Mouse (Mus musculus): ENCODE data around the gene Bcan. TPM values are rescaled to one million over a fixed set of nuclear protein-coding genes. Genes with fewer than 3 reads are reported as not detected.
A peak's percentile ranks its signal among the peaks of the same experiment; 100 is the strongest.

Gene Bcan
- total RNA-seq, 1 experiment, result 1.4 TPM

DNA sequence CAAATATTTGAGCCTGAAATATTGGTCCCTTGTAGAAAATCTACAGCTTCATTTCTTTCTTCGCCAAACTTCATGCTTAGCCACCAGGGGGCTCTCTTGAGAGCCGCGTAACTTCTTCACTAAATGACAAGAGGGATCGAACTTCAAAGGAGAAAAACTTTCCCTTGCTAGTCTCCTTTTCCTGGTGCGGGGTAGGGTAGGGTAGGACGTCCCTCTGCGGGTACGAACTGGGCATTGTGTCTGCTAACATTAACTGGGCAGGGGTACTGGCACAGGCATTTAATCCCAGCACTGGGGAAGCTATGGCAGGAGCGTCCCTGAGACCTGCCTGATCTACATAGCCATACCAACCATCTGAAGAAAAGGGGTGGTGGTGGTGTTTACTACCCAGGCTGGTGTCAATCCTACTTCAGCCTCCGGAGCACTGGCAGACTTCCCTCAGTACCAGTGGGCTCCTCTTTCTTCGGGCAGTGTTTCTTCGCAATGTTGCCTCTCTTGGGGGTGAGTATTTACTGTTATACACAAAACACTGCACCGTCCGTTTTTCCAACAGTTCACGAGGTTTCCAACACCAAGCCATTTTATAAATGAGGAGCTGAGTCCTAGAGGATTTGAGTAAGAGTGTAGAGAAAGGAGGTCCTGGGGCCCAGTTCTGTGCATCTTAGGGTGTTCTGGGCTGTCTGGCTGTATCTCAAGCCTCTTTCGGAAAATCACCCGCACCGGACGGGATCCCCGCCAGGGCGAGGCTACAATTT is 29.7 kb downstream of the Bcan start:
- Histone ChIP-seq H3K36me3 (ENCODE audit: control insufficient read depth, insufficient read depth, low read length, poor library complexity, severe bottlenecking) (no peaks in the 10 kb centered on the region), H3K4me1 (ENCODE audit: control insufficient read depth in 2 of 2, insufficient read depth in 2 of 2, low read length in 2 of 2, poor library complexity in 1 of 2) (peaks cover 7 to 18% of the 10 kb centered on the region in 2 experiments; a peak in 3 of 4 replicates), H3K9ac (ENCODE audit: insufficient read depth, low read depth, low read length, poor library complexity, severe bottlenecking) (peak overlapping the region; percentile 68), H3K4me3 (ENCODE audit: insufficient read depth in 1 of 2, low read depth in 1 of 2, low read length in 2 of 2, poor library complexity in 1 of 2, severe bottlenecking in 1 of 2) (peak overlapping the region; percentile 60 to 68), H3K27ac (ENCODE audit: insufficient read depth, low read depth, low read length, poor library complexity, severe bottlenecking) (no peak overlapping the region), H3K9me3 (ENCODE audit: control insufficient read depth, insufficient read depth, low read depth, low read length) (no peaks in the 10 kb centered on the region)
- in situ Hi-C loops (cut with MboI; ENCODE audit: low sequenced_read_pairs in 2 of 2, unreplicated experiment in 2 of 2), result no loop called here
- no peak for DNase-seq (ENCODE audit: low read depth, low spot score)
- peak; percentile 43; the same call in 1 of the 2 replicates for TF ChIP-seq ZC3H11A (IDR thresholded peaks at IDR 0.05; ENCODE audit: borderline replicate concordance, low read depth, low read length)
- no peak for TF ChIP-seq MAFK (IDR thresholded peaks at IDR 0.05; ENCODE audit: insufficient read depth, low read depth, low read length)

DNA sequence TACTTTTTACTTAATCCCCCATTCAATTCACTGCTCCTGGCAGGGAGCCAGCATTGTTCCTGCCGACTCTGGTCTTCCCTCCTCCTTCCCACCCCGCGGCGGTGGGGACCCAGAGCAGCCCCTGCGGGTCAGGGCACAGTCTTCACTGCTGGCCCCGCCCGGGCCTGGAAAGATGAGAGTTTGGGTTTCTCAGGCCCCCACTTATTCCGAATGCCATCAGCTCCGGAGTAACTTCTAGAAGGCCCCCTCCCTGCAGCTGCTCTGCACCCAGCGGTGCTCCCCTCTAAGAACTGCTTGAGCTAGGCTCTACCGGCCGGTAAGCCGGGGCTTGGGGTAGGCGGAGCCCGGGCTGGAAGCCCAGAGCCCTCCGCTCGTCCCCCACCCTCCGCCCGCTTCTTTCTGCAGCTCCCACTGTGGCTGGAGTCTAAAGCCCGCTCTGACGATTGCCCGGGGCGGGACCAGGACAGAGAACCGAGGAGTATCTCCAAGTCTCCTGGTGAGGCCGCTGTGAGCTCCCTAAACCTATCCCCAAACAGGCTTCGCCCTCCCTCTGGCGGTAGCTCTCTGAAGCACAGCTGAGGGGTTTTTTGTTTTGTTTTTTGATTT is 39.3 kb downstream of the Bcan start:
- Histone ChIP-seq H3K4me1 (ENCODE audit: control insufficient read depth in 2 of 2, insufficient read depth in 2 of 2, low read length in 2 of 2, poor library complexity in 1 of 2) (peaks cover 4 to 6% of the 10 kb centered on the region in 2 experiments; a peak in 2 of 4 replicates), H3K9me3 (ENCODE audit: control insufficient read depth, insufficient read depth, low read depth, low read length) (no peaks in the 10 kb centered on the region), H3K9ac (ENCODE audit: insufficient read depth, low read depth, low read length, poor library complexity, severe bottlenecking) (peak overlapping the region; percentile 55; the same call in 1 of the 2 replicates), H3K4me3 (ENCODE audit: insufficient read depth in 1 of 2, low read depth in 1 of 2, low read length in 2 of 2, poor library complexity in 1 of 2, severe bottlenecking in 1 of 2) (peak overlapping the region; percentile 58 to 62), H3K36me3 (ENCODE audit: control insufficient read depth, insufficient read depth, low read length, poor library complexity, severe bottlenecking) (no peaks in the 10 kb centered on the region), H3K27ac (ENCODE audit: insufficient read depth, low read depth, low read length, poor library complexity, severe bottlenecking) (no peak overlapping the region)
- in situ Hi-C loops (cut with MboI; ENCODE audit: low sequenced_read_pairs in 2 of 2, unreplicated experiment in 2 of 2), result no loop called here
- DNase-seq (ENCODE audit: low read depth, low spot score), result peak; percentile 96
- no peak for TF ChIP-seq CHD2 (IDR thresholded peaks at IDR 0.05; ENCODE audit: low read depth, low read length)
- TF ChIP-seq HCFC1 (IDR thresholded peaks at IDR 0.05; ENCODE audit: borderline replicate concordance, insufficient read depth, low read length), result peak; percentile 54; the same call in 1 of the 2 replicates
- TF ChIP-seq ZNF384 (IDR thresholded peaks at IDR 0.05; ENCODE audit: low read depth, low read length), result no peak
- TF ChIP-seq ZC3H11A (IDR thresholded peaks at IDR 0.05; ENCODE audit: borderline replicate concordance, low read depth, low read length), result peak; percentile 85
- no peak for TF ChIP-seq MAFK (IDR thresholded peaks at IDR 0.05; ENCODE audit: insufficient read depth, low read depth, low read length)

DNA sequence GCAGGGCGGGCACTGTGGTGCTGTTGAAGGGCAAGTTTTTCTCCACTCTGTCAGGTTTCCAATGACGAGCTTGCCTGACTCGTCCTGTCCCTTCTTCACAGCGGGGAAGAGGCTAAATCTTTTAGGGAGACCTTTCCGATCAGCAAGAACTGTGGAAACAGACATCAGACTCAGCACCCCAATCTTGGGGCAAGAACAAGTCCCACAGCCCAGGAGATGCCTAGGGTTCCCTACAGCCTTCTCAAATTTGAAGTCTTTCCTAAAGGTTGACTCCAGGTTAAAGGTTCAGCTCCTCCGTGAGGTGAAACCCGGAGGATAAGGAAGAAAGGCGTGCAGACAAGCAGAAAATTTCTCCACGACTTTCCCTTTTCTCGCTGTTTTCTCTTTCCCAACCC is 39.8 kb downstream of the Bcan start:
- no peak for DNase-seq (ENCODE audit: low read depth, low spot score)
- in situ Hi-C loops (cut with MboI; ENCODE audit: low sequenced_read_pairs in 2 of 2, unreplicated experiment in 2 of 2), result no loop called here
- H3K9ac ChIP-seq (ENCODE audit: insufficient read depth, low read depth, low read length, poor library complexity, severe bottlenecking), result no peak overlapping the region
- H3K36me3 ChIP-seq (ENCODE audit: control insufficient read depth, insufficient read depth, low read length, poor library complexity, severe bottlenecking), result no peaks in the 10 kb centered on the region
- peaks cover 4 to 6% of the 10 kb centered on the region in 2 experiments; a peak in 2 of 4 replicates for H3K4me1 ChIP-seq (ENCODE audit: control insufficient read depth in 2 of 2, insufficient read depth in 2 of 2, low read length in 2 of 2, poor library complexity in 1 of 2)
- no peak overlapping the region for H3K27ac ChIP-seq (ENCODE audit: insufficient read depth, low read depth, low read length, poor library complexity, severe bottlenecking)
- no peaks in the 10 kb centered on the region for H3K9me3 ChIP-seq (ENCODE audit: control insufficient read depth, insufficient read depth, low read depth, low read length)
- peak overlapping the region; percentile 58 to 62; a peak in 2 of 4 replicates for H3K4me3 ChIP-seq (ENCODE audit: insufficient read depth in 1 of 2, low read depth in 1 of 2, low read length in 2 of 2, poor library complexity in 1 of 2, severe bottlenecking in 1 of 2)
- TF ChIP-seq HCFC1 (IDR thresholded peaks at IDR 0.05; ENCODE audit: borderline replicate concordance, insufficient read depth, low read length) (no peak), CHD2 (IDR thresholded peaks at IDR 0.05; ENCODE audit: low read depth, low read length) (no peak), ZNF384 (IDR thresholded peaks at IDR 0.05; ENCODE audit: low read depth, low read length) (no peak), ZC3H11A (IDR thresholded peaks at IDR 0.05; ENCODE audit: borderline replicate concordance, low read depth, low read length) (no peak), MAFK (IDR thresholded peaks at IDR 0.05; ENCODE audit: insufficient read depth, low read depth, low read length) (no peak)

DNA sequence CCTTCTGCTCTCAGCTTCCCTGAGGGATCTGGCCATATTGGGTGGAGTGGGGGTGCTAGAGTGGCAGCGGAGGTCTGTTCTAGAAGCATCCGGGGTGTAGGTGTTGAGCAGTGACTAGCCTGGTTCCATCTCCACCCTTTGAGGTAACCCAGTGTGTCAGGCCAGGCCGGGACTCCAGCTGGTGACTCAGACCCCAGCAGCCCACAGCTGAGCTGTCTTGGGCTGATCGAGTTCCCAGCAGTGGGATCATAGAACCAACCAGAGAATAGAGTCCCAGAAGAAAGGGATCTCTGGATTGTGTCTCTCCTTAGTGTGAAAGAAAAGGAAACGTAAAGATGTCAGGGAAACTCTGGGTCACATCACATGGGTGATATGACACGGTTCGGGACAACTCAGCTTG is 40.7 kb downstream of the Bcan start:
- Histone ChIP-seq H3K4me3 (ENCODE audit: insufficient read depth in 1 of 2, low read depth in 1 of 2, low read length in 2 of 2, poor library complexity in 1 of 2, severe bottlenecking in 1 of 2) (no peak overlapping the region), H3K9me3 (ENCODE audit: control insufficient read depth, insufficient read depth, low read depth, low read length) (no peaks in the 10 kb centered on the region), H3K36me3 (ENCODE audit: control insufficient read depth, insufficient read depth, low read length, poor library complexity, severe bottlenecking) (no peaks in the 10 kb centered on the region), H3K9ac (ENCODE audit: insufficient read depth, low read depth, low read length, poor library complexity, severe bottlenecking) (no peak overlapping the region), H3K27ac (ENCODE audit: insufficient read depth, low read depth, low read length, poor library complexity, severe bottlenecking) (no peak overlapping the region), H3K4me1 (ENCODE audit: control insufficient read depth in 2 of 2, insufficient read depth in 2 of 2, low read length in 2 of 2, poor library complexity in 1 of 2) (peaks cover 4 to 6% of the 10 kb centered on the region in 2 experiments; a peak in 2 of 4 replicates)
- no peak for TF ChIP-seq ZNF384 (IDR thresholded peaks at IDR 0.05; ENCODE audit: low read depth, low read length)
- TF ChIP-seq MAFK (IDR thresholded peaks at IDR 0.05; ENCODE audit: insufficient read depth, low read depth, low read length), result no peak
- TF ChIP-seq CHD2 (IDR thresholded peaks at IDR 0.05; ENCODE audit: low read depth, low read length), result no peak
- TF ChIP-seq HCFC1 (IDR thresholded peaks at IDR 0.05; ENCODE audit: borderline replicate concordance, insufficient read depth, low read length), result no peak
- no peak for TF ChIP-seq ZC3H11A (IDR thresholded peaks at IDR 0.05; ENCODE audit: borderline replicate concordance, low read depth, low read length)
- no peak for DNase-seq (ENCODE audit: low read depth, low spot score)
- in situ Hi-C loops (cut with MboI; ENCODE audit: low sequenced_read_pairs in 2 of 2, unreplicated experiment in 2 of 2), result no loop called here

Data from ES-E14 (cell line).